Mouse (Mus musculus) hindbrain, embryonic 10.5 days (tissue): ENCODE data around the gene Rpl18. TPM values are rescaled to one million over a fixed set of nuclear protein-coding genes. Genes with fewer than 3 reads are reported as not detected.

Source experiments
- DNase-seq: peaks from one replicate; pipeline ENCODE4 v3.0.0-alpha.2; 2017; ENCODE audit warnings: low spot score
- H3K27ac ChIP-seq: fragments of 300-500 bp; sonication (generic); 2 replicates; pipeline ENCODE4 v1.5.1; 2016; ENCODE audit warnings: mild to moderate bottlenecking, moderate library complexity
- H3K27me3 ChIP-seq: fragments of 300-500 bp; sonication (generic); 2 replicates; pipeline ENCODE4 v1.6.1; 2016; ENCODE audit warnings: mild to moderate bottlenecking; ENCODE audit not compliant: poor library complexity, insufficient read depth, severe bottlenecking
- H3K36me3 ChIP-seq: fragments of 300-500 bp; sonication (generic); 2 replicates; pipeline ENCODE4 v1.6.1; 2016; ENCODE audit warnings: mild to moderate bottlenecking, moderate library complexity
- H3K4me1 ChIP-seq: fragments of 300-500 bp; sonication (generic); replicated peaks from 2 replicates; pipeline ENCODE4 v1.6.1; 2016; ENCODE audit warnings: mild to moderate bottlenecking
- H3K4me3 ChIP-seq: fragments of 300-500 bp; sonication (generic); 2 replicates; pipeline ENCODE4 v1.5.1; 2016; ENCODE audit warnings: mild to moderate bottlenecking, moderate library complexity
- H3K9me3 ChIP-seq: fragments of 300-500 bp; sonication (generic); 2 replicates; pipeline ENCODE4 v1.6.1; 2016; ENCODE audit warnings: mild to moderate bottlenecking, moderate library complexity
- WGBS: fragments of 180-500 bp; shearing (Covaris S2); methylation state at CpG from one replicate; pipeline ENCODE4 v1.1.7; 2016; 5-methylcytosine and 5-hydroxymethylcytosine counted together
- polyA plus RNA-seq: library from polyadenylated mRNA; unstranded; fragments of >200 nt; fragmentation: Nextera tagmentation; extraction: Ambion mirVana; gene quantifications from 2 replicates; pipeline ENCODE4 v1.2.1, GENCODE M21; 2016

Gene Rpl18
- polyA plus RNA-seq, 1 experiment from 2014 or later = 1,010 TPM

- no peak for DNase-seq
- peaks cover 62% of the 10 kb centered on the region for H3K4me1 ChIP-seq
- H3K36me3 ChIP-seq = peaks cover 55% of the 10 kb centered on the region
- peak overlapping the region; percentile 98 for H3K27ac ChIP-seq
- H3K4me3 ChIP-seq = peak overlapping the region; percentile 91
- H3K27me3 ChIP-seq = no peaks in the 10 kb centered on the region
- 86% methylated on average over 10 of the region's 10 CpGs for WGBS
- no peaks in the 10 kb centered on the region for H3K9me3 ChIP-seq
These were observed 3.9 kb downstream of the Rpl18 start for GRCm38 (mm10) chr7:45719180-45719579.

- Histone ChIP-seq H3K27ac (no peak overlapping the region), H3K36me3 (peaks cover 62% of the 10 kb centered on the region), H3K9me3 (no peaks in the 10 kb centered on the region), H3K27me3 (no peaks in the 10 kb centered on the region), H3K4me1 (peaks cover 55% of the 10 kb centered on the region), H3K4me3 (peak overlapping the region; percentile 91)
- DNase-seq = no peak
- whole genome bisulfite sequencing = 91% methylated on average over 16 of the region's 16 CpGs
These were observed 4.6 kb downstream of the Rpl18 start for GRCm38 (mm10) chr7:45719738-45720412.

- Histone ChIP-seq H3K27me3 (no peaks in the 10 kb centered on the region), H3K27ac (no peak within 1 kb of the TSS), H3K9me3 (no peaks in the 10 kb centered on the region), H3K4me1 (peaks cover 48% of the 10 kb centered on the region), H3K4me3 (peak within 1 kb of the TSS; percentile 91; the same call in 1 of the 2 replicates), H3K36me3 (peaks cover 69% of the 10 kb centered on the region)
- 88% methylated on average over 14 of the region's 14 CpGs for WGBS
- DNase-seq = no peak
These were observed 5.4 kb downstream of the Rpl18 start, which contains the start of gene Fam83e for GRCm38 (mm10) chr7:45720413-45721233. Fam83e (plus strand) TSS chr7:45721212.

GRCm38 (mm10) chr7:45721234-45721571 is 5.9 kb downstream of the Rpl18 start:
- Histone ChIP-seq H3K4me1 (peaks cover 43% of the 10 kb centered on the region), H3K4me3 (no peak overlapping the region), H3K27me3 (no peaks in the 10 kb centered on the region), H3K9me3 (no peaks in the 10 kb centered on the region), H3K36me3 (peaks cover 75% of the 10 kb centered on the region), H3K27ac (no peak overlapping the region)
- WGBS = 85% methylated on average over 7 of the region's 7 CpGs
- DNase-seq = no peak

- Histone ChIP-seq H3K4me3 (no peak overlapping the region), H3K4me1 (peaks cover 37% of the 10 kb centered on the region), H3K27ac (0 out of 2 replicates have a peak overlapping the region, but pooled peaks have one; percentile 9), H3K36me3 (peaks cover 81% of the 10 kb centered on the region), H3K9me3 (no peaks in the 10 kb centered on the region), H3K27me3 (no peaks in the 10 kb centered on the region)
- 74% methylated on average over 13 of the region's 13 CpGs for whole genome bisulfite sequencing
- no peak for DNase-seq
These were observed 6.5 kb downstream of the Rpl18 start for GRCm38 (mm10) chr7:45721642-45722347.

- Histone ChIP-seq H3K9me3 (no peaks in the 10 kb centered on the region), H3K4me3 (no peak overlapping the region), H3K27ac (0 out of 2 replicates have a peak overlapping the region, but pooled peaks have one; percentile 9), H3K4me1 (peaks cover 32% of the 10 kb centered on the region), H3K27me3 (no peaks in the 10 kb centered on the region), H3K36me3 (peaks cover 86% of the 10 kb centered on the region)
- 88% methylated on average over 13 of the region's 13 CpGs for WGBS
- no peak for DNase-seq
These were observed 7.1 kb downstream of the Rpl18 start for GRCm38 (mm10) chr7:45722348-45722713.

- 93% methylated on average over 4 of the region's 4 CpGs for WGBS
- H3K27ac ChIP-seq = no peak overlapping the region
- H3K36me3 ChIP-seq = peaks cover 96% of the 10 kb centered on the region
- H3K4me3 ChIP-seq = no peak overlapping the region
- no peak for DNase-seq
- H3K4me1 ChIP-seq = peaks cover 32% of the 10 kb centered on the region
- H3K27me3 ChIP-seq = no peaks in the 10 kb centered on the region
- H3K9me3 ChIP-seq = no peaks in the 10 kb centered on the region
These were observed 8.0 kb downstream of the Rpl18 start for GRCm38 (mm10) chr7:45723301-45723700.

GRCm38 (mm10) chr7:45723781-45724180 is 8.5 kb downstream of the Rpl18 start:
- no peak overlapping the region for H3K27ac ChIP-seq
- H3K36me3 ChIP-seq = peaks cover 100% of the 10 kb centered on the region
- WGBS = 92% methylated on average over 14 of the region's 14 CpGs
- no peaks in the 10 kb centered on the region for H3K27me3 ChIP-seq
- H3K4me1 ChIP-seq = peaks cover 29% of the 10 kb centered on the region
- no peak overlapping the region for H3K4me3 ChIP-seq
- DNase-seq = no peak
- H3K9me3 ChIP-seq = no peaks in the 10 kb centered on the region

GRCm38 (mm10) chr7:45725151-45725550 is 9.9 kb downstream of the Rpl18 start:
- Histone ChIP-seq H3K4me3 (no peak overlapping the region), H3K36me3 (peaks cover 100% of the 10 kb centered on the region), H3K27ac (no peak overlapping the region), H3K27me3 (no peaks in the 10 kb centered on the region), H3K9me3 (no peaks in the 10 kb centered on the region), H3K4me1 (peaks cover 25% of the 10 kb centered on the region)
- no peak for DNase-seq
- WGBS = 95% methylated on average over 9 of the region's 9 CpGs

- Histone ChIP-seq H3K36me3 (peaks cover 95% of the 10 kb centered on the region), H3K4me1 (peaks cover 29% of the 10 kb centered on the region), H3K4me3 (no peak within 1 kb of the TSS), H3K9me3 (no peaks in the 10 kb centered on the region), H3K27me3 (no peaks in the 10 kb centered on the region), H3K27ac (no peak within 1 kb of the TSS)
- no peak for DNase-seq
- WGBS = 93% methylated on average over 11 of the region's 11 CpGs
These were observed 10.5 kb downstream of the Rpl18 start, which contains the start of gene Spaca4 for GRCm38 (mm10) chr7:45725713-45726112. Spaca4 (minus strand) TSS chr7:45725813.

GRCm38 (mm10) chr7:45726419-45726818 is 11.2 kb downstream of the Rpl18 start:
- Histone ChIP-seq H3K4me3 (no peak overlapping the region), H3K36me3 (peaks cover 88% of the 10 kb centered on the region), H3K9me3 (no peaks in the 10 kb centered on the region), H3K4me1 (peaks cover 32% of the 10 kb centered on the region), H3K27me3 (no peaks in the 10 kb centered on the region), H3K27ac (no peak overlapping the region)
- no peak for DNase-seq
- WGBS = 89% methylated on average over 10 of the region's 10 CpGs

- Histone ChIP-seq H3K4me1 (peaks cover 25% of the 10 kb centered on the region), H3K9me3 (no peaks in the 10 kb centered on the region), H3K36me3 (peaks cover 76% of the 10 kb centered on the region), H3K27ac (no peak overlapping the region), H3K27me3 (no peaks in the 10 kb centered on the region), H3K4me3 (no peak overlapping the region)
- WGBS = 81% methylated on average over 3 of the region's 3 CpGs
- DNase-seq = no peak
These were observed 12.4 kb downstream of the Rpl18 start for GRCm38 (mm10) chr7:45727625-45728024.
